Mouse (Mus musculus): ENCODE measurements at regions not wholly inside any gene's neighbourhood (a gene's known extent, or its start where the extent isn't known, plus 50 kb on each side); places are given as distances from the start of the nearest gene placed in this dataset.

- Histone ChIP-seq H3K27ac (ENCODE audit: insufficient read depth, low read depth) (no peak overlapping the region), H3K36me3 (replicated peaks in 1 of 2; ENCODE audit: control insufficient read depth in 1 of 2, insufficient read depth in 1 of 2, low read length in 1 of 2) (no peaks in the 10 kb centered on the region), H3K4me2 (ENCODE audit: insufficient read depth, low read depth, poor library complexity, severe bottlenecking) (no peak overlapping the region), H3K4me3 (replicated peaks in 1 of 3; ENCODE audit: low read depth in 2 of 3, low read length in 2 of 3, poor library complexity in 1 of 3) (no peak overlapping the region), H3K9ac (ENCODE audit: insufficient read depth, low read depth) (no peak overlapping the region), H3K9me3 (replicated peaks; ENCODE audit: low read length) (peaks cover 99% of the 10 kb centered on the region), H3K27me3 (replicated peaks) (no peaks in the 10 kb centered on the region), H3K79me2 (replicated peaks; ENCODE audit: control insufficient read depth, extremely low read depth, insufficient read depth, poor library complexity, severe bottlenecking) (no peaks in the 10 kb centered on the region), H3K4me1 (ENCODE audit: control insufficient read depth in 1 of 2, insufficient read depth in 2 of 2) (no peaks in the 10 kb centered on the region)
- in situ Hi-C loops (cut with MboI; ENCODE audit: low pct_ligation_motif_present, low pct_unique_long_range_greater_than_20kb, low sequenced_read_pairs) (no loop called here), dilution Hi-C loops (cut with MboI; ENCODE audit: extremely low pct_ligation_motif_present, extremely low pct_unique_long_range_greater_than_20kb, low sequenced_read_pairs) (no loop called here)
- no peak for TF ChIP-seq E2F4 (IDR thresholded peaks at IDR 0.05; ENCODE audit: insufficient replicate concordance, low read depth, low read length)
- TF ChIP-seq MEF2A (IDR thresholded peaks at IDR 0.05; ENCODE audit: borderline replicate concordance, low read depth, low read length) = no peak
- no peak for TF ChIP-seq POLR2A (IDR thresholded peaks at IDR 0.05; ENCODE audit: low read depth, low read length)
- TF ChIP-seq EP300 (IDR thresholded peaks at IDR 0.05; ENCODE audit: low read length) = no peak
- no peak for TF ChIP-seq TCF12 (IDR thresholded peaks at IDR 0.05; ENCODE audit: low read depth, low read length)
- no peak for TF ChIP-seq ELF1 (IDR thresholded peaks at IDR 0.05; ENCODE audit: low read depth, low read length)
- no peak for TF ChIP-seq POLR2AphosphoS2 (IDR thresholded peaks at IDR 0.05; ENCODE audit: low read depth, low read length)
- TF ChIP-seq MAFK (IDR thresholded peaks at IDR 0.05; ENCODE audit: insufficient replicate concordance, low read length) = no peak
- no peak for TF ChIP-seq TBP (conservative IDR thresholded peaks at IDR 0.05; ENCODE audit: low read depth, low read length)
- TF ChIP-seq MYC (IDR thresholded peaks at IDR 0.05; ENCODE audit: low read depth, low read length) = no peak
- no peak for TF ChIP-seq BHLHE40 (IDR thresholded peaks at IDR 0.05; ENCODE audit: low read depth, low read length)
- no peak for TF ChIP-seq CHD2 (IDR thresholded peaks at IDR 0.05; ENCODE audit: low read length)
- no peak for DNase-seq (ENCODE audit: extremely low read depth)
These were observed 309.5 kb downstream of the Mroh4 start for GRCm38 (mm10) chr15:74326661-74327060.

DNA sequence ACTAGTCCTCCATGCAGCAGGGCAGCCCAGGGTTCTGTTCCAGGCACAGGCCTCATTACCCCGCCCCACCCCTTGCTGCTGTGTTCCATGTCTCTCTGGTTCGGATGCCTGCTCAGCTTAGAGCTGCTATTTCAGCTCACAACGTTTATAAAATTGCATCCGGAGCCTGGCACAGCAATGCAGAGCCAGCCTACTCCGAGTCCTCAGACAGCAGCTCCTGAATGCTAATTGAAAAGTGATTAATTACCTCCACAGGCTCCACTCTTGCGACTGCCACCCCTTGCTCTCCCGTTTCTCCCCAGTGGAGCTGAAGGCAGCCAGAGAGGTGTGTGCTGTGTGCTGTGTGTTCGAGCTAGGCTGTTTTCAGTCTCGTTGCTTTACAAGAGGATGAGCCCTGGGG, 310.6 kb downstream of the Mroh4 start:
- H3K27ac ChIP-seq (ENCODE audit: insufficient read depth, low read depth) = no peak overlapping the region
- no peaks in the 10 kb centered on the region for H3K36me3 ChIP-seq (replicated peaks in 1 of 2; ENCODE audit: control insufficient read depth in 1 of 2, insufficient read depth in 1 of 2, low read length in 1 of 2)
- H3K27me3 ChIP-seq (replicated peaks) = no peaks in the 10 kb centered on the region
- no peaks in the 10 kb centered on the region for H3K4me1 ChIP-seq (ENCODE audit: control insufficient read depth in 1 of 2, insufficient read depth in 2 of 2)
- TF ChIP-seq TBP (conservative IDR thresholded peaks at IDR 0.05; ENCODE audit: low read depth, low read length) = no peak
- no peak for TF ChIP-seq IRF4 (IDR thresholded peaks at IDR 0.05; ENCODE audit: low read depth, low read length)
- no peak for TF ChIP-seq TCF12 (IDR thresholded peaks at IDR 0.05; ENCODE audit: low read depth, low read length)
- no peak for TF ChIP-seq NRF1 (IDR thresholded peaks at IDR 0.05; ENCODE audit: low read depth, low read length)
- TF ChIP-seq RAD21 (IDR thresholded peaks at IDR 0.05; ENCODE audit: low read depth, low read length) = no peak
- no peak for TF ChIP-seq CHD2 (IDR thresholded peaks at IDR 0.05; ENCODE audit: low read length)
- TF ChIP-seq GABPA (IDR thresholded peaks at IDR 0.05; ENCODE audit: insufficient replicate concordance, low read depth, low read length) = no peak
- no peak for TF ChIP-seq NELFE (IDR thresholded peaks at IDR 0.05; ENCODE audit: low read depth, low read length)
- no peak for TF ChIP-seq MAFK (IDR thresholded peaks at IDR 0.05; ENCODE audit: insufficient replicate concordance, low read length)
- TF ChIP-seq HCFC1 (IDR thresholded peaks at IDR 0.05; ENCODE audit: low read depth, low read length) = no peak
- no peak for TF ChIP-seq MAZ (IDR thresholded peaks at IDR 0.05; ENCODE audit: low read depth, low read length)
- no peak for TF ChIP-seq BHLHE40 (IDR thresholded peaks at IDR 0.05; ENCODE audit: low read depth, low read length)
- TF ChIP-seq POLR2AphosphoS2 (IDR thresholded peaks at IDR 0.05; ENCODE audit: low read depth, low read length) = no peak
- no peak for TF ChIP-seq CHD1 (IDR thresholded peaks at IDR 0.05; ENCODE audit: low read depth, low read length)
- TF ChIP-seq MEF2A (IDR thresholded peaks at IDR 0.05; ENCODE audit: borderline replicate concordance, low read depth, low read length) = no peak
- no peak for TF ChIP-seq MXI1 (IDR thresholded peaks at IDR 0.05; ENCODE audit: low read depth, low read length)
- TF ChIP-seq ZC3H11A (IDR thresholded peaks at IDR 0.05; ENCODE audit: low read depth, low read length) = no peak
- no peak for TF ChIP-seq SIN3A (IDR thresholded peaks at IDR 0.05; ENCODE audit: low read length)
- no peak for TF ChIP-seq CTCF (conservative IDR thresholded peaks at IDR 0.05 in 1 of 2, IDR thresholded peaks at IDR 0.05 in 1 of 2; ENCODE audit: low read depth in 2 of 2, low read length in 2 of 2)
- no peak overlapping the region for H3K4me2 ChIP-seq (ENCODE audit: insufficient read depth, low read depth, poor library complexity, severe bottlenecking)
- in situ Hi-C loops (cut with MboI; ENCODE audit: low pct_ligation_motif_present, low pct_unique_long_range_greater_than_20kb, low sequenced_read_pairs) = no loop called here
- DNase-seq (ENCODE audit: extremely low read depth) = no peak
- H3K9me3 ChIP-seq (replicated peaks; ENCODE audit: low read length) = peaks cover 99% of the 10 kb centered on the region
- H3K9ac ChIP-seq (ENCODE audit: insufficient read depth, low read depth) = no peak overlapping the region
- no peak overlapping the region for H3K4me3 ChIP-seq (replicated peaks in 1 of 3; ENCODE audit: low read depth in 2 of 3, low read length in 2 of 3, poor library complexity in 1 of 3)
- H3K79me2 ChIP-seq (replicated peaks; ENCODE audit: control insufficient read depth, extremely low read depth, insufficient read depth, poor library complexity, severe bottlenecking) = no peaks in the 10 kb centered on the region
- dilution Hi-C loops (cut with MboI; ENCODE audit: extremely low pct_ligation_motif_present, extremely low pct_unique_long_range_greater_than_20kb, low sequenced_read_pairs) = no loop called here
